Mouse (Mus musculus): ENCODE measurements around the gene Nrip1.

DNA sequence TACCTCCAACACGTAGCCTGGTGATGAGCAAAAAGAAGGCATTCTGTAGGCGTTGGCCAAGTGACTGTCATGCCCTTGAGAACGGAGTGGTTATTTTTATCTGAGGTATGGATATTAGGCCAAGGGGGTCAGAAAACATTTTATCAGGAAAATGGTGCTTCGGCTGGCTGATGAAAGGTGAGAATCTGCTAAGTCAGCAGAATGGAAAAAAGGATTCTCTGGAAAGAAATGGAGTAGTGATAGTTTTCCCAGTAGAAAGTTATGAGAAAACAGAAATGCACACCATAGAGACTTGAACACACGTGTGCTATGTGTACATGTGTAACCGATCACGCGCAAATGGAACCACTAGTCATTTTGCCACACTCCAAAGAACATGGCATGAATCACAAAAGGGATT, 3.0 kb upstream of the Nrip1 start:
- TF ChIP-seq CTCF (IDR thresholded peaks at IDR 0.05): no peak
- no peak for TF ChIP-seq EP300 (IDR thresholded peaks at IDR 0.05; ENCODE audit: insufficient read depth, low read depth, low read length)

Data from heart, adult 2 months (tissue).